Mouse (Mus musculus): ENCODE measurements around the gene 2700049A03Rik. TPM values are rescaled to one million over a fixed set of nuclear protein-coding genes. Genes with fewer than 3 reads are reported as not detected.
"Not testable (repeated sequence)": the region's sequence is repeated elsewhere in the genome, so short reads cannot be mapped to it uniquely, and the experiment has no call there.

The 2700049A03Rik gene
- total RNA-seq (2021), result 1 to 10 TPM; 9.1 to 9.3 TPM
- long read RNA-seq, experiment 1, partial matches to known transcripts, result 6 of 8 reads
- long read RNA-seq, experiment 1, other reads (novel, unspliced or antisense), result 2 of 8 reads
- long read RNA-seq, experiment 2, partial matches to known transcripts, result 2 of 4 reads
- long read RNA-seq, experiment 2, other reads (novel, unspliced or antisense), result 2 of 4 reads

GRCm38 (mm10) chr12:71136130-71136973 is at the start of gene 2700049A03Rik, which contains the start of gene Timm9:
TSS of gene 2700049A03Rik (plus strand) at chr12:71136848.
TSS of gene Timm9 (minus strand) at chr12:71136684.
- DNase-seq, result peak; percentile 82 to 83

DNA sequence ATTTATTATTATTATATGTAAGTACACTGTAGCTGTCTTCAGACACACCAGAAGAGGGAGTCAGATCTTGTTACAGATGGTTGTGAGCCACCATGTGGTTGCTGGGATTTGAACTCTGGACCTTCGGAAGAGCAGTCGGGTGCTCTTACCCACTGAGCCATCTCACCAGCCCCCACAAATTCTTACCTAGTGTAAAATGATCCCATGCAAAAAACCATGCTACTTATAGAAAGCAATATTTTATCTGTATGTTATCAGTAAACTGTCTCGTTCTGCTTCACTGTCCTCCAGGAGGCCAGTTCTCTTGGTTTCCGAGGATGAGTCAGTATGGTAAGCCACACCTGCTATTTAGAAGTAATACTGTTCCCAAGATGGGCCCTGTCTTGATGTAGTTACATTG is 32.4 kb upstream of the 2700049A03Rik start:
- not testable (repeated sequence) for DNase-seq

- peak; percentile 45 to 56 for DNase-seq
These were observed 29.4 kb upstream of the 2700049A03Rik start for GRCm38 (mm10) chr12:71107216-71107771.

- peak; percentile 68 to 84 for DNase-seq
These were observed 25.3 kb upstream of the 2700049A03Rik start, which contains the start of gene Tomm20l for GRCm38 (mm10) chr12:71111331-71111730. TSS of gene Tomm20l (plus strand) at chr12:71111428.

DNA sequence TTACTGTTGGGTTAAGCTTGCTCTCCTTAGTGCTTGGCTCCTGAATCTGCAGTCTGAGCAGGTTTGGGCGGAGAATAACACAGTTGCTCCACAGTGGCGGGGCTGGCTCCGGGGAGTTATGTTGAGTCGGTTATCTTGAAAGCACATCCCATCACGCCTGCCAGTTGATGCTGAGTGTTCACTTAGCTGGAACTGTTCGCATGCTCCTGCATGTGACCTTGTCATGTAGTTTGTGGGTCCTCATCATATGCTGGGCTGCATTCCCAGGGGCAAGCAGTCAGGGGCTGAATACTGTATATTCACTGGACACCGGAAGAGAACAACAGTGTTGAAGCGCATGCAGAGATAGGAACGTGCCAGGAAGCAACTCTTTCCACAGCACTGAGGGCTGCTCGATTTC is 23.6 kb upstream of the 2700049A03Rik start:
- peak in 1 of 2 experiments; percentile 20 for DNase-seq

- DNase-seq, result peak; percentile 78 to 83
These were observed 22.9 kb upstream of the 2700049A03Rik start for GRCm38 (mm10) chr12:71113675-71114288.

DNA sequence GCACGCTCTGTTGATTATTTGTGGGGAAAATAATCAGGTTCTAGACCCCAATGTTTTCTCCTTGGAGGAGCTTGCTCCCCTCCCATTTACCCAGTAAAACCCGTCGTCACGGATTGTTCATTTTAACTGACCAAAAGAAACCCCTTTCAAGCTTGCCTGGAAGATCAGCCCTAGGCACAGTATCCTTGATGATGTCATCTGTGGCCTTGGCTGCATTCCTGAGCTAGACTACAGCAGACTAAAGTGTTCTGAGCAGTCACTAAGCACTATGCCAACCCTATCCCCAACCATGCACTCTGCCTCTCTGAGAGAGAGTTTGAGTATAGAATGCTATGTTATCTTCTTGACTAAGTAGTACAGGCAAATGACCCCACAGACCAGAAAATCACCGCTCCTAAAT is 20.2 kb upstream of the 2700049A03Rik start:
- DNase-seq, result peak; percentile 84

- DNase-seq, result no peak
These were observed 13.9 kb upstream of the 2700049A03Rik start for GRCm38 (mm10) chr12:71122731-71123130.

GRCm38 (mm10) chr12:71123286-71123685 is 13.4 kb upstream of the 2700049A03Rik start:
- DNase-seq, result no peak

DNA sequence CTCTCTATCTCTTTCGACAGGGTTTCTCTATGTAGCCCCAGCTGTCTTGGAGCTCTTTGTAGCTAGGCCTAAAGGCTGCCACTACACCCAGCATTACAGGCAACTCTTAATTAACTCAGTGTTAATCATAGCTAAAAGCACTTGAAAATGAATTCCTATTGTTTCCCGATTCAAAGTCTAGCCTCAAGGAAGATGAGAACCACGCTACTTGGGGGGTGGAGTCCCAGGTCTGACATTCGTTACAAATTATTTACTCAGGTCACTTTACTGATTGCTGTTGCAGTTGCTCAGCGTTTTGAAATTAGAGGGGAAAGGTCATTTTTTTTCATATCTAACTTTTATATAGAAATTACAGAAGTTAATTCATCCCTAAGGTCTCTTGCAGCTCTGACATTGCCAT is 1.1 kb upstream of the 2700049A03Rik start:
- DNase-seq, result no peak

GRCm38 (mm10) chr12:71136974-71137491 is 385 bp downstream of the 2700049A03Rik start:
- peak; percentile 86 to 87 for DNase-seq

DNA sequence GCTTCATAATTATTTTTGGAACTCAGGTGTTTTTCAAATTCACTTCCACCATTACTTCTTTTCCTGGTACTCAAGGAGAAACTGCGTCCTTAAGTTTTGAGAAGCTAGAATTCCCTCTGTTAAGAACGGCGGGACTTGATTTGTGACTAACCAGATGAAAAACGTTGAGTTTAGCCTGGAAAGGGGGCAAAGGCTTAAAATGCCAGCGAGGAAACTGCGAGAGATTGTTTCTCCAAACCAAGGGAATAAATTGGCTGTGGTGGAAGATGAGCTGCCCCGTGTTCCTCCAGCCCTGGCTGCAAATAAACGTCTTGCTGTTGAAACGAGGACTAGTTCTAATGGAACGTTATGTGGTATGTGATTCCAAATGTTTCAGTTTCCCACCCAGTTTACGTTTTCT is 1.0 kb downstream of the 2700049A03Rik start:
- no peak for DNase-seq

DNA sequence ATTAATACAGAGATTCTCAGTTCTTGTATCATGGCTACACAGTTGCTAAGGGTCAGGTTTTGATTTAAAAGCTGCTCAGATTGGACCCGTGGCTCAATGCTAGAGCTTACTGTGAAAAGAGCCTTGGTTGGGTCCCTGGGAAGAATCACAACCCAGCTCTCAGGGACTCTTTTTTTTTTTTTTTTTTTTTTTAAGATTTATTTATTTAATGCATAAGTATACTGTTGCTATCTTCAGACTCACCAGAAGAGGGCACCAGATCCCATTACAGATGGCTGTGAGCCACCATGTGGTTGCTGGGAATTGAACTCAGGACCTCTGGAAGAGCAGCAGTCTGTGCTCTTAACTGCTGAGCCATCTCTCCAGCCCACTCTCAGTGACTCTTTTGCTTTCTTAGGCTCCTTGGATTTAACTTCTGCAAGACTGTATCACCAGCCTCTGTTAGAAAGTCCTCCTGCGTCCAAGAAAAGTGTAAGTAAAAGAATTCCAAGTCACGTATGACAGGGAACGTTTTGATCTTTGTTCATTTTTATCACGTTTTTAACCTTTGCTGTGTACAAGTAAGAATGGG is 2.7 kb downstream of the 2700049A03Rik start:
- no peak for DNase-seq

GRCm38 (mm10) chr12:71141189-71141588 is 4.5 kb downstream of the 2700049A03Rik start:
- DNase-seq, result no peak

- DNase-seq, result peak; percentile 59 to 69
These were observed 11.0 kb downstream of the 2700049A03Rik start for GRCm38 (mm10) chr12:71147641-71148040.

GRCm38 (mm10) chr12:71148801-71149200 is 12.2 kb downstream of the 2700049A03Rik start:
- peak; percentile 27 to 38 for DNase-seq

DNA sequence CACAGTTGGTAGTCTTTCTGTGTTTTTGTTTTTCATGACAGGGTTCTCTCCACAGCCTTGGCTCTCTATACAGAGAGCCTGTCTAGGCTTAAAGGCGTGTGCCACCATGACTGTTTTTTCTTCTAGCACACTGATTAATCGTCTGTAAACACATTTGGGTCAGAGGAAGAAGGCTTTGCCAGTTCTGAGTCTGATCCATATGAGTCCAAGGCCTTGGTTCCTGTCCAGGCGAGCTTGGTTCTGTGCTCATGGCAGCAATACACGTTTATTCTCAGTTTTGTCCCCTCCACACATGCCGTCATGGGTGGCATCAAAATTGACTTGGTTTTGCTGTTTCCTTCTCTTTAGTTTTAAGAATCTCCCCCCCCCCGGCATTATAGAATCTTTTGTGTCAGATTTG is 12.8 kb downstream of the 2700049A03Rik start:
- peak; percentile 40 to 43 for DNase-seq

DNA sequence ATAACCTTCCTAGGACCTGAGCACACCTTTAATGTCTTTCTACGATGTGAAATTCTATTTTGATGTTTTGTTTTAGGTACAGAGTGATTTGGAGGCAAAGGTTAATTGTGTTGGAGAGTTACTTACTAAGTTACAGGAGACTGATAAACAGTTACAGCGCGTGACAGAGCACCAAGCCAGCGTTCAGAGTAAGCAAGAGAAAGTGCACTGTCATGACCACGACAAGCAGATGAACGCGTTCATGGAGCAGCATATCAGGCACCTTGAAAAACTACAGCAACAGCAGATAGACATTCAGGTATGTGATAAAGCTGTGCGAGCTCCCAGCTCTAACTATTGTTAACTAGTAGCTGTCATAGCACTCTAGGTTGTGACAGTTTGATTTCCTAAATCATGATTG is 13.5 kb downstream of the 2700049A03Rik start:
- no peak for DNase-seq

GRCm38 (mm10) chr12:71154979-71155378 is 18.3 kb downstream of the 2700049A03Rik start:
- no peak for DNase-seq

DNA sequence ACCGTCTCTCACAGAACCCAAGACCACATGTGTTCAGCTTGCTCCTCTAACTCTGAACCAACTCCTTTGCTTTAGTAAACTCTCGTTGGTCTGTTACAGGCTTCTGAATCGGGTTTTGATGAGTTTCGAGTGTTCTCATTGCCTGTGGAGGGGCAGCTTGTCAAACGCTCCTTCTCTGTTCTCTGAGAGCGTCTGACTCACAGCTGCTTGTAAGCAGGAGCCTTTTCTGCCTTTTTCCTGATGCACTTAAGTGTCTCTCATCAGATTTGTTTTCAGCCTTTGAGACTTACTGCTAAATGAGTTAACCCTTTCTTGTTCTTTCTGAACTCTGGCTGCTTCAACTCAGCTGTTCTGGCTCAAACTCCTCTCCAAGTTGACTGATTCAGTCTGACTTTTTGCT is 21.3 kb downstream of the 2700049A03Rik start:
- DNase-seq, result no peak

DNA sequence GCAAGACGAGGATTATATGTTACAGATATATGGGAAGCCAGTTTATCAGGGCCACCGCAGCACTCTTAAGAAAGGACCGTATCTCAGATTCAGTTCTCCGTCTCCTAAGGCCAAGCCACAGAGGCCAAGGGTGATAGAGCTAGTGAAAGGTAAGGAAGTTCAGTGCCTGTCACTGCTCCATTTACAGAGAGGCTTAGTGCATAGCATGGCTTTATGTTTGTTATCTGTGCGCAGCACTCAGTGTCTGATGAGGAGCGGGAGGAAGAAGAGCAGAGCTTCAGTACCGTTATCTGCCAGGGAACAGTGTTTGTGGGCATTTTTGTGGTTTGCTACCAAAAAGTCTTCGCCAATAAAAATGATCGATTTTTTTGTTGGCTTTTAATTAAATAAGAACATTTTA is 27.8 kb downstream of the 2700049A03Rik start:
- DNase-seq, result no peak

GRCm38 (mm10) chr12:71169911-71170310 is 33.3 kb downstream of the 2700049A03Rik start:
- DNase-seq, result peak; percentile 50 to 53

All from adrenal gland, postnatal 36 days (tissue).